Mouse (Mus musculus): ENCODE data around the gene Srebf2. TPM values are rescaled to one million over a fixed set of nuclear protein-coding genes. Genes with fewer than 3 reads are reported as not detected.

Gene Srebf2
- polyA plus RNA-seq, 1 experiment: 536 TPM

DNA sequence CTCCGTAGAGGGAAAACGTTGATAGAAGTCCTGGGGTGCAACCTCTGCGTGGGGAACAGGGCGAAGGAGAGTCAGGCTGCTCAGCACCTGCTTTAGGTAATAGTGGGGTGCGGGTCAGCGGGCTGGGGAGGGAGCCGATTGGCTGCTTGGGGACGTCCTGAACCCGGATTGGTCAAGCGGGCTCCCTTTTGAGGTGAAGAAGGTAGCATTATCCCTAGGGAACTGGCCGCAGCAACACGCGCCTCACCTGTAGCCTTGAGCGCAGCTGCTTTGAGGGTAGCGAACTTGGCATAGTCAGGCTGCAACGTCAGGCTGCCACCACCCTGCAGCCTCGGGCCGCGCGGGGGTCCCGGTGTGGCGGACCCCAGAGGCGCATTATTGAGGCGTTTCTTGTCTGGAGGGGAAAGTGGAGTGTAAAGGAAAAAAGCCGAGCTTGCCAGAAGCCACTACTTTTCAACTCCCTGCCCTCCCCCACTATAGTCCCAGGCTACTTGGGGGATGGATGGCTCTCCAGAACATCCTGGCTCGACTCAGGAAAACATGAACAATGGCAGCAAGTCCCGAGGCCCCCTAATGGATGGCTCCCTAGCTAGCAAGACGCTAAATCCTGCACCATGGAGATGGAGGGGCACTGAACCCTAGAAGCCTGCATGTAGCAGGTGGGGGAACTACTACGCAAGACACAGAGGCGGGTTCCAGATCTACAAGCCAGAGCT lies 60.7 kb downstream of the Srebf2 start:
- no peak for TF ChIP-seq GATA1 (IDR thresholded peaks at IDR 0.05; ENCODE audit: low read length)

GRCm38 (mm10) chr15:82208307-82208706 lies 61.3 kb downstream of the Srebf2 start:
- no peak for TF ChIP-seq GATA1 (IDR thresholded peaks at IDR 0.05; ENCODE audit: low read length)

GRCm38 (mm10) chr15:82209295-82210050 lies 62.5 kb downstream of the Srebf2 start:
- no peak for TF ChIP-seq GATA1 (IDR thresholded peaks at IDR 0.05; ENCODE audit: low read length)

DNA sequence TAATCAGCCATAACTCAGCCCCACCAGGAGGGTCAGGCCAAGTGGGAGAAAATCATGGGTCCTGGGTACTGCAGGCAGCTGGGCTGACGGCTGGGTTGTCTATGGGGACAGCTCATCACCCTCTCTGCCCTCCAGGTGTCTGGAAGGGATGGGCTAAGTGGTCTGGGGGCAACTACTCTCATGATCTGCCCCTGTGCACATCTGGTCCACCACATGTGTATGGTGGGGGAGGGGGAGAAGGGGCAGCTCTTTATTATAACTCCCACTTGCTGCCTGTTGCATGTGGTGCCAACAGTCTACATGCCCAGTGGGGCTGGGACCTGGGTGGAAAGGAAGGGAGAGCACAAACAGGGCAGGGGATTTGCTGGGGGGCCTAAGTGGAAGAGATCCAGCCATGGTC lies 63.8 kb downstream of the Srebf2 start:
- TF ChIP-seq GATA1 (IDR thresholded peaks at IDR 0.05; ENCODE audit: low read length): no peak

- TF ChIP-seq GATA1 (IDR thresholded peaks at IDR 0.05; ENCODE audit: low read length): no peak
Observed at GRCm38 (mm10) chr15:82211281-82211680, 64.3 kb downstream of the Srebf2 start.

- no peak for TF ChIP-seq GATA1 (IDR thresholded peaks at IDR 0.05; ENCODE audit: low read length)
Observed at GRCm38 (mm10) chr15:82211911-82212751, 65.2 kb downstream of the Srebf2 start.

- no peak for TF ChIP-seq GATA1 (IDR thresholded peaks at IDR 0.05; ENCODE audit: low read length)
Observed at GRCm38 (mm10) chr15:82212752-82213063, 65.7 kb downstream of the Srebf2 start, which contains the start of gene Shisa8. Gene Shisa8, minus strand, starts transcription at chr15:82212815.

- no peak for TF ChIP-seq GATA1 (IDR thresholded peaks at IDR 0.05; ENCODE audit: low read length)
Observed at GRCm38 (mm10) chr15:82213222-82213621, 66.2 kb downstream of the Srebf2 start.

DNA sequence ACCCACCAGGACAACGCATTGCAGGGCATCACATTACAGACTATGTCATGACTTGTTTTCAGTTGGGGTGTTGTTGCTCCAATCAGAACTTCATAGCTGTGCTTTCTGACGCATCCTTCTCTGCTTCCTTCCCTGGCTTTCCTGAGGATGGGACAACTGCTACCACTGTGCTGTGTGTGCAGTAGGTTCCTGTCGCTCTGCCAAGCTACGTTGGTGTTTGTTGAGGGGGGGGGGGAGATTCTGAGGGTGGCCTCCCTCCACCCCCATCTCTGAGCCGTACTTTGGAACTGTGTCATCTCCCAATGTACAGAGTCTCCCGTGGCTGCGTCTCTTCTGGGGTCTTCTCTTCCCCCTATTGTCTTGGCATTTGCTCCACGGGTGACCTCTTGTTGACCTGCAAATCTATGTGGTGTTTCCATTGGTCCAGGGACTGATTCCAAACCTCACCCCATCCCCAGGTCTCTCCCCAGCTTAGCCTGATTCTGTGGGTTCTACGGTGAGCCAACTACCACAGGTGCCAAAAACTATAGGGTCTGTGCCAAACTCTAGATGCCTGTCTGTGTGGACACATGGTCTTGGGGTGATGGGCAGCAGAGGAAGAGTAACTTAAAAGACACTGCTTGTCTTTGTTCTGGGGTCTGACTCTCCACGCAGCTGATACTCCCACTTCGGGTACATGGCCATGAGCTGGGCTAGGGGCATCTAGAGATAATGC lies 68.5 kb downstream of the Srebf2 start:
- TF ChIP-seq GATA1 (IDR thresholded peaks at IDR 0.05; ENCODE audit: low read length): no peak

- no peak for TF ChIP-seq GATA1 (IDR thresholded peaks at IDR 0.05; ENCODE audit: low read length)
Observed at GRCm38 (mm10) chr15:82216142-82216827, 69.3 kb downstream of the Srebf2 start.

DNA sequence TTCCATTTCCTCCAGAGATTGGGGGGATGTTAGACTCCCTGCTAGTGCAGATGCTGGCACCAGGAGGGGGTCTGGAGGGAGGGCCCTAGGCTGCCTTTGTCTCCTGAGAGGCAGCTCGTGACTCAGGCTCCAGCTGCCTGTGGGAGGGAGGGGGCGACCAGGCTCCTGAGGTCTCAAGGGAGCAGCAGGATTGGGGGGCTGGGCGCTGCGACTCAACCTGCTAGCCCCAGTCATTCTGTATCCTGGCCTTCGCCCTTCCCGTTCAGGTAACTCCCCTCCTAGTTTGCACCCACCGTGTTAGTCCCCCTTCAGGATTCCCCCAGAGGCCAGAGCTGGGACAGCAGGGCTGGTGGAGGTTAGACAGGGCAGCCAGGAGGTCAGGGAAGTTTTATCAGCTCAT lies 70.1 kb downstream of the Srebf2 start:
- TF ChIP-seq GATA1 (IDR thresholded peaks at IDR 0.05; ENCODE audit: low read length): no peak

GRCm38 (mm10) chr15:82217980-82218379 lies 71.0 kb downstream of the Srebf2 start:
- TF ChIP-seq GATA1 (IDR thresholded peaks at IDR 0.05; ENCODE audit: low read length): no peak

DNA sequence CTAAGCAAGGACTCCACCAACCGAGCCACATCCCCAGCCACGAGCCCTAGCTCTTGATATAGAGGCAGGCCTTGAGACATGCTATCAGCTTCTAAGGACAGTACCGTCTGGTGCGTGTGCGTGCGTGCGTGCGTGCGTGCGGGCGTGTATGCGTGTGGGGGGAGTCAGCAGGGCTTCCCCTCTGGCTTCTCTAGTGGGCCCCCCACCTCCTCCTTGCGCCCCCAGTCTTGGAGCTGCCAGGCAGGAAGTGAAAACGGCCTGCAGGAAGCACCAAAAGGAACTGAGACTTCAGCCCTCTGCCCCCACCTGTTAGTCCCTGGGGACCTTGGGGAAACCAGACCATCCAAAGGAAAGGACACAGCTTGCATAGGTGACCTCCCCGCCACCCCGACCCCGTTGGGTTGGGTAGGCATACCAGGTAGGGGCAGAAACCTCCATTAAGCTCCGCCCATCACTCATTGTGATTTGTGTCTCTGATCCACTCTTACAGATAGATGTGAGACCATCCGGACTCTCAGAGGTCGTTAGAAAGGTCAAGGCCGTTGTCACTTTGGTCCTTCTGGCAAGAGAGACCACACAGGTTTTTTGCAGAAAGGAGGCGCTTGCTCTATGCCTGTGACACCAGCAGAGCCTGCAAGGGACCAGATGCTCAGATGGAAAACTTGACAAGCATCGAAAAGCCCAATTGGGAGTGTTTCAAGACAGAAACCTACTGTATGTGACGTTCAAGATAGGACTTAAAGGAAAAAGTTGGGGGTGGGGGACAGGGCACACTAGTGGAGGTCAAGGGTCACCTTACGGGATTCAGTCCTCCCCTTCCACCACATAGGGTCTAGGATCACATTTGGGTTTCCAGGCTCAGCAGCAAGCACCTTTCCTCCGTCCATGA lies 72.0 kb downstream of the Srebf2 start:
- no peak for TF ChIP-seq GATA1 (IDR thresholded peaks at IDR 0.05; ENCODE audit: low read length)
